Mouse (Mus musculus): ENCODE data around the gene Shq1. TPM values are rescaled to one million over a fixed set of nuclear protein-coding genes. Genes with fewer than 3 reads are reported as not detected.
A peak's percentile ranks its signal among the peaks of the same experiment; 100 is the strongest.

Gene Shq1
- polyA plus RNA-seq, 2 experiments: 5.8 to 8.7 TPM

GRCm38 (mm10) chr6:100707557-100707956, 36.6 kb upstream of the Shq1 start:
- Histone ChIP-seq H3K4me3 (ENCODE audit: insufficient read depth in 1 of 2, low read depth in 2 of 2, low read length in 2 of 2) (no peak overlapping the region), H3K9me3 (ENCODE audit: control insufficient read depth, low read length) (no peaks in the 10 kb centered on the region), H3K27me3 (ENCODE audit: control insufficient read depth, insufficient read depth, low read length) (peaks cover 22% of the 10 kb centered on the region), H3K4me2 (ENCODE audit: low read depth) (no peak overlapping the region), H3K36me3 (replicated peaks; ENCODE audit: control insufficient read depth, insufficient read depth, low read depth) (no peaks in the 10 kb centered on the region), H3K27ac (no peak overlapping the region), H3K4me1 (replicated peaks; ENCODE audit: control insufficient read depth in 2 of 2, insufficient read depth in 2 of 2, low read length in 1 of 2) (no peaks in the 10 kb centered on the region), H3K9ac (replicated peaks) (no peak overlapping the region)
- no peak for ATAC-seq (ENCODE audit: insufficient read depth)
- WGBS (ENCODE audit: insufficient replicate concordance): 34% methylated on average over 7 of the region's 7 CpGs
- TF ChIP-seq CTCF (IDR thresholded peaks at IDR 0.05; ENCODE audit: low read depth) (no peak), EP300 (IDR thresholded peaks at IDR 0.05; ENCODE audit: low read depth) (no peak)
- DNase-seq (ENCODE audit: low read depth in 3 of 3, low spot score in 3 of 3): no peak

DNA sequence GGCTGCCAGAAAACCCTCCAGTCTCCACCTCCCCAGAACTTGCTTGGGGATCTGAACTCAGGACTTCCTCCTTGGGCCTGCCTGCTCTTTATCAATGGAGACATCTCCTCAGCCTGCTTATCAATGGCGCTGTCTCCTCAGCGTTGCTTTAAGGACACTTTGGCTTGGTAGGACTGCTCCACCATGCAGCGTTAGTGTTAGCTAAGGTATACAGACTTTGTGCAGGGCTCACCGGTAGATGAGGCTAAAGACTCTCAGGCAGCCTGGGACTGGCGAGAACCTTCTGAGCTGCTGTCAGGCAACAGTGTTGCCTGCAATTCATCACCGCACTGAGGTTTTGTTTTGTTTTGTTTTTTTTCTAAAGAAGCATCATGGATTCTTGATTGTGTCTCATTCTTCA, 35.9 kb upstream of the Shq1 start:
- no peak overlapping the region for H3K4me2 ChIP-seq (ENCODE audit: low read depth)
- no peak overlapping the region for H3K4me3 ChIP-seq (ENCODE audit: insufficient read depth in 1 of 2, low read depth in 2 of 2, low read length in 2 of 2)
- no peaks in the 10 kb centered on the region for H3K4me1 ChIP-seq (replicated peaks; ENCODE audit: control insufficient read depth in 2 of 2, insufficient read depth in 2 of 2, low read length in 1 of 2)
- H3K36me3 ChIP-seq (replicated peaks; ENCODE audit: control insufficient read depth, insufficient read depth, low read depth): no peaks in the 10 kb centered on the region
- no peak for TF ChIP-seq EP300 (IDR thresholded peaks at IDR 0.05; ENCODE audit: low read depth)
- no peak for TF ChIP-seq CTCF (IDR thresholded peaks at IDR 0.05; ENCODE audit: low read depth)
- 48% methylated on average over 6 of the region's 6 CpGs for WGBS (ENCODE audit: insufficient replicate concordance)
- H3K27me3 ChIP-seq (ENCODE audit: control insufficient read depth, insufficient read depth, low read length): peaks cover 22% of the 10 kb centered on the region
- ATAC-seq (ENCODE audit: insufficient read depth) (no peak), DNase-seq (ENCODE audit: low read depth in 3 of 3, low spot score in 3 of 3) (no peak)
- no peaks in the 10 kb centered on the region for H3K9me3 ChIP-seq (ENCODE audit: control insufficient read depth, low read length)
- no peak overlapping the region for H3K27ac ChIP-seq
- no peak overlapping the region for H3K9ac ChIP-seq (replicated peaks)

DNA sequence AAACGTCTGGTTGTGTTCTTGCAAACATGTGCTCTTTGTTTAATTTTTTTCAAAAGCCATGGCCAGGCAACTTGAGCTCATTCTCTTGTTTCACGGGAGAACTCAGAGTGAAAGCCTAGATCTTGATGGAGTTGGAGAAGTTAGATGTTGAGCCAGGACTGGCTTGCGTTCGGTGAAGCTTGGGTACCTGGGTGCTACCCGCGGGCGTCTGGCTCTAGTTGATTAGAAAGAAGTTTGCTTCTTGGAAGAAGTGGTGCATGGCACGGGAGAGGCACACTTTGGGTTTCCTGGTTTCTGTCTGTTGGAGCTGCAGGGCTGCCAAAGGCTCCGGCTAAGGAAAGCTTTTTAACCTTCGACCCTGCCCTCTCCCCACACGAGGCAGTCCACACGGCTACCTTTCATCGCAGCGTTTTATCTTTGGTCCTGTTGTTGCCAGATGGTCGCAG, 34.4 kb upstream of the Shq1 start:
- Histone ChIP-seq H3K4me3 (ENCODE audit: insufficient read depth in 1 of 2, low read depth in 2 of 2, low read length in 2 of 2) (peak overlapping the region in 1 of 2 experiments; percentile 13; a peak in 1 of 4 replicates), H3K9me3 (ENCODE audit: control insufficient read depth, low read length) (no peaks in the 10 kb centered on the region), H3K27me3 (ENCODE audit: control insufficient read depth, insufficient read depth, low read length) (peaks cover 22% of the 10 kb centered on the region), H3K36me3 (replicated peaks; ENCODE audit: control insufficient read depth, insufficient read depth, low read depth) (no peaks in the 10 kb centered on the region), H3K4me2 (ENCODE audit: low read depth) (peak overlapping the region; percentile 49; the same call in 1 of the 2 replicates), H3K4me1 (replicated peaks; ENCODE audit: control insufficient read depth in 2 of 2, insufficient read depth in 2 of 2, low read length in 1 of 2) (no peaks in the 10 kb centered on the region), H3K9ac (replicated peaks) (no peak overlapping the region), H3K27ac (no peak overlapping the region)
- TF ChIP-seq EP300 (IDR thresholded peaks at IDR 0.05; ENCODE audit: low read depth) (no peak), CTCF (IDR thresholded peaks at IDR 0.05; ENCODE audit: low read depth) (no peak)
- DNase-seq (ENCODE audit: low read depth in 3 of 3, low spot score in 3 of 3) (no peak), ATAC-seq (ENCODE audit: insufficient read depth) (no peak)
- 2% methylated on average over 15 of the region's 15 CpGs for WGBS (ENCODE audit: insufficient replicate concordance)

DNA sequence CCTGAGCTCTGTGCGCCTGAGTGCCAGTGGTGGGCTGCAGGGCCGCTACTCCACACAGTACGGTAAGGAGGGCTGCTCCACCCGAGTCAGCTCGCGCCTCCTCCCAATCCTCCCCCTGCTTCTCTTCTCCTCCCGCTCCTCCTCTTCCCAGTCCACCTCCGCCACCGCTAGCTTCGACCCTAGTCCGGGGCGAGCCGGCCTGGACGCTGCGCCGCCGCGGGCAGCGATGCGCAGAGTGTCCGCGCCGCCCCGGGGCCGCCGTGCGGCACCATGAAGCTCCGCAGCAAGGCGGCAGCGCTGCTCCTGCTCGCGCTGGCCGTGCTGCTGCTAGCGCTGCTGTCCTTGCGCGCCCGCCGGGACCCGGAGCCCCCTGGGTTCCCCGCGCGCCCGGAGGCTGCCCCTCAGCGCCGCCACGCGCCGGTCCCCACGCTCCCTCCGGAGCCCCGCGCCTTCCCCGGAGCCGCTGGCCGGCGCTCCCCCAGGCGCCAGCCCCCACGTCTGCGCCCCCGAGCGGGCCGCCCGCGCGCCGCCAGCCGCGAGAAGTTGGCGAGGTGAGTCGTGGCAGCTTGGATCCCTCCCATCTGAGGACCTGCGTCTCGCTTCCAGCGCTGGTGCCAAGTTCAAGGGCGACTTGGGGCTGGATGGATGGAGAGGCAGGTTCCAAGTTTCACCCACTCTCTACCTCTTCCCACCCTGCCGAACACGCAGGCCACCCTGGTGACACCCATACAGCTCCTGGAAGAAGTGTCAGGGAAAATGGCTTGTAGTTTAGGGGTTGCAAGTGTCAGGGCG, 33.8 kb upstream of the Shq1 start, which contains the start of gene Gxylt2:
TSS of gene Gxylt2 (plus strand) at position 161 of the 792 bp plus-strand sequence.
- Histone ChIP-seq H3K4me2 (ENCODE audit: low read depth) (peak within 1 kb of the TSS; percentile 49), H3K4me3 (ENCODE audit: insufficient read depth in 1 of 2, low read depth in 2 of 2, low read length in 2 of 2) (peak within 1 kb of the TSS; percentile 13 to 40), H3K36me3 (replicated peaks; ENCODE audit: control insufficient read depth, insufficient read depth, low read depth) (no peaks in the 10 kb centered on the region), H3K4me1 (replicated peaks; ENCODE audit: control insufficient read depth in 2 of 2, insufficient read depth in 2 of 2, low read length in 1 of 2) (no peaks in the 10 kb centered on the region), H3K9me3 (ENCODE audit: control insufficient read depth, low read length) (no peaks in the 10 kb centered on the region), H3K27me3 (ENCODE audit: control insufficient read depth, insufficient read depth, low read length) (peaks cover 22% of the 10 kb centered on the region), H3K9ac (replicated peaks) (no peak within 1 kb of the TSS), H3K27ac (no peak within 1 kb of the TSS)
- under 1% methylated on average over 75 of the region's 77 CpGs for WGBS (ENCODE audit: insufficient replicate concordance)
- DNase-seq (ENCODE audit: low read depth in 3 of 3, low spot score in 3 of 3) (no peak), ATAC-seq (ENCODE audit: insufficient read depth) (no peak)
- TF ChIP-seq EP300 (IDR thresholded peaks at IDR 0.05; ENCODE audit: low read depth): no peak
- no peak for TF ChIP-seq CTCF (IDR thresholded peaks at IDR 0.05; ENCODE audit: low read depth)

- ATAC-seq (ENCODE audit: insufficient read depth): no peak
- WGBS (ENCODE audit: insufficient replicate concordance): 27% methylated on average over 8 of the region's 8 CpGs
- peaks cover 22% of the 10 kb centered on the region for H3K27me3 ChIP-seq (ENCODE audit: control insufficient read depth, insufficient read depth, low read length)
- no peak overlapping the region for H3K4me3 ChIP-seq (ENCODE audit: insufficient read depth in 1 of 2, low read depth in 2 of 2, low read length in 2 of 2)
- H3K4me2 ChIP-seq (ENCODE audit: low read depth): no peak overlapping the region; the same call in 1 of the 2 replicates
- H3K9ac ChIP-seq (replicated peaks): no peak overlapping the region
- no peak for DNase-seq (ENCODE audit: low read depth in 3 of 3, low spot score in 3 of 3)
- H3K4me1 ChIP-seq (replicated peaks; ENCODE audit: control insufficient read depth in 2 of 2, insufficient read depth in 2 of 2, low read length in 1 of 2): no peaks in the 10 kb centered on the region
- H3K36me3 ChIP-seq (replicated peaks; ENCODE audit: control insufficient read depth, insufficient read depth, low read depth): no peaks in the 10 kb centered on the region
- H3K9me3 ChIP-seq (ENCODE audit: control insufficient read depth, low read length): no peaks in the 10 kb centered on the region
- H3K27ac ChIP-seq: no peak overlapping the region
- TF ChIP-seq CTCF (IDR thresholded peaks at IDR 0.05; ENCODE audit: low read depth): no peak
- TF ChIP-seq EP300 (IDR thresholded peaks at IDR 0.05; ENCODE audit: low read depth): no peak
Measured at GRCm38 (mm10) chr6:100704197-100704573, 33.2 kb upstream of the Shq1 start.
